Mouse (Mus musculus) thymus, adult 2 months (tissue): ENCODE measurements around the gene Slc16a10. TPM values are rescaled to one million over a fixed set of nuclear protein-coding genes. Genes with fewer than 3 reads are reported as not detected.

Source experiments
- DNase-seq: peaks from one replicate; pipeline ENCODE4 v3.0.0; 2021
- H3K27ac ChIP-seq: fragments of 200-500 bp; 2 replicates; pipeline ENCODE4 v1.5.1; 2012; ENCODE audit warnings: low read length, control low read depth; ENCODE audit not compliant: control insufficient read depth, insufficient read depth
- H3K27me3 ChIP-seq: fragments of 200-500 bp; 2 replicates; pipeline ENCODE4 v1.6.1; 2012; ENCODE audit warnings: mild to moderate bottlenecking, low read length, moderate library complexity, mixed read lengths; ENCODE audit not compliant: control insufficient read depth, insufficient read depth
- H3K36me3 ChIP-seq: fragments of 200-500 bp; 2 replicates; pipeline ENCODE4 v1.6.1; 2012; ENCODE audit warnings: mild to moderate bottlenecking, low read length, moderate library complexity; ENCODE audit not compliant: control insufficient read depth, insufficient read depth
- H3K4me1 ChIP-seq: fragments of 200-500 bp; replicated peaks from 2 replicates; pipeline ENCODE4 v1.6.1; 2012; ENCODE audit warnings: low read length; ENCODE audit not compliant: control insufficient read depth, insufficient read depth
- H3K4me3 ChIP-seq: fragments of 200-500 bp; 2 replicates; pipeline ENCODE4 v1.5.1; 2012; ENCODE audit warnings: mild to moderate bottlenecking, low read length, control low read depth, moderate library complexity; ENCODE audit not compliant: control insufficient read depth, insufficient read depth
- CTCF ChIP-seq: fragments of 200-500 bp; IDR thresholded peaks from 2 replicates; pipeline ENCODE4 v1.5.1; 2012; ENCODE audit warnings: mild to moderate bottlenecking, control low read depth, low read length, moderate library complexity, borderline replicate concordance; ENCODE audit not compliant: control insufficient read depth, poor library complexity, insufficient read depth; ENCODE audit errors: extremely low read depth
- POLR2A ChIP-seq: fragments of 200-500 bp; IDR thresholded peaks from 2 replicates; pipeline ENCODE4 v1.6.1; 2012; ENCODE audit warnings: mild to moderate bottlenecking, low read length, control low read depth, moderate library complexity; ENCODE audit not compliant: control insufficient read depth, poor library complexity, insufficient read depth; ENCODE audit errors: extremely low read depth
- WGBS: fragments of 180-500 bp; shearing (Covaris S2); methylation state at CpG from one replicate; pipeline ENCODE4 v1.1.7; 2018; 5-methylcytosine and 5-hydroxymethylcytosine counted together
- polyA plus RNA-seq: library from polyadenylated mRNA; depleted of rRNA; stranded (reverse); fragments of >200 nt; gene quantifications from 2 replicates; pipeline ENCODE4 v1.2.3, GENCODE M21; 2012

Slc16a10 gene
- polyA plus RNA-seq, 1 experiment = 45.4 TPM

- WGBS = 84% methylated on average over 5 of the region's 5 CpGs
- no peaks in the 10 kb centered on the region for H3K27me3 ChIP-seq
- TF ChIP-seq POLR2A = no peak
- TF ChIP-seq CTCF = no peak
- no peak for DNase-seq
- H3K36me3 ChIP-seq = no peaks in the 10 kb centered on the region
- no peak overlapping the region for H3K27ac ChIP-seq
- H3K4me1 ChIP-seq = peaks cover 5% of the 10 kb centered on the region; the same call in 1 of the 2 replicates
- H3K4me3 ChIP-seq = no peak overlapping the region
Measured at GRCm38 (mm10) chr10:40103790-40104189, 38.3 kb downstream of the Slc16a10 start.

DNA sequence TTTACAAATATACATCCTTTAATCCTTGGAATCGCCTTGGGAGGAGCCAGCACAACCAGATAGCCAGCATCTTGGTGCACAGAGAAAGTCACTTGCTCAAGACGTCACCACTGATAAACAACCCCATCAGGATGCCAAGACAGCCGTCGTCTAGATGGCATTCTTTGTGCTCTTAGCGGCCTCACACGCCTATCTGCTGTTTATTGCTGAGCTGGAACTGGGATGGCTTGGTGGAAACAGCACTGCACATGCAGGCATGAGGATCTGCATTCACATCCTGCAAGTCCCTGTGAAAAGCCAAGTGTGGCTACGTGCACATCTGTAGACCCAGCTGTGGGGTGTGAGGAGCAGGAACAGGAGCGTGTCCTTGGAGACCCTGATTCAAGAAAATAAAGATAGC, 39.1 kb downstream of the Slc16a10 start:
- 95% methylated on average over 8 of the region's 8 CpGs for WGBS
- Histone ChIP-seq H3K4me3 (no peak overlapping the region), H3K4me1 (peaks cover 5% of the 10 kb centered on the region; the same call in 1 of the 2 replicates), H3K27me3 (no peaks in the 10 kb centered on the region), H3K27ac (no peak overlapping the region), H3K36me3 (no peaks in the 10 kb centered on the region)
- TF ChIP-seq CTCF (no peak), POLR2A (no peak)
- no peak for DNase-seq

DNA sequence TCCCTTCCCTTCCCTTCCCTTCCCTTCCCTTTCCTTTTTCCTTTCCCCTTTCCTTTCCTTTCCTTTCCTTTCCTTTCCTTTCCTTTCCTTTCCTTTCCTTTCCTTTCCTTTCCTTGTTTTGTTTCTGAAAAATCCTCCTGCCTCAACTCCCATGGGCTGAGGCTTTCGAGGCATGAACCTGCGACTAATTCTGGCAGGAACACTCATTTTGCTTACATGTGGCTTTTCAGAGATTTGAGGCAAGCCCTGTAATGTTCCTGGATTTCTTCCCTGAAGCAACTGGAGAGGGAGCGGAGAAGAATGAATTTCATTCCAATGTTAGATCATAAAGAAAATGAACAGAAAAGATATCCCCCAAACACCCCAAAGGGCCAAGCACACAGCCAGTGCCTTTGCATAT, 39.9 kb downstream of the Slc16a10 start:
- Histone ChIP-seq H3K4me1 (peaks cover 5% of the 10 kb centered on the region; the same call in 1 of the 2 replicates), H3K4me3 (no peak overlapping the region), H3K36me3 (no peaks in the 10 kb centered on the region), H3K27me3 (no peaks in the 10 kb centered on the region), H3K27ac (no peak overlapping the region)
- TF ChIP-seq POLR2A (no peak), CTCF (no peak)
- no peak for DNase-seq
- WGBS = 92% methylated on average over 3 of the region's 3 CpGs

DNA sequence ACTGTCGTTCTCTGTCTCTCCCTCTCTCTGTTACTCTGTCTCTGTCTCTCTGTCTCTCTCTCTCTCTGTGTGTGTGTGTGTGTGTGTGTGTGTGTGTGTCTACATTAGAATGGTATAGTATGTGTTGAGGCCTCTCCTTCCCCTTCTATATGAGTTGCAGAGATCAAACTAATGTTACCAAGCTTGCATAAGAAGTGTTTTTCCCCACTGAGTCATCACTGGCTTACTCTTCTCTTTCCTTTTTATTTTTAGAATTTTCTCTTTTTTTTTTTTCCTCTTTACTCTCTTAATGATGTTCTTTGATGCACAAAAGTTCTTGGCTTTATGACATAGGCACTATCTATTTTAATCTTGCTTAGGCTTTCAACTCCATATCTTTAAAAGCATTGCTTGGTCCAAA, 43.6 kb downstream of the Slc16a10 start:
- no peaks in the 10 kb centered on the region for H3K27me3 ChIP-seq
- no peak for DNase-seq
- 97% methylated on average over 1 of the region's 1 CpGs for WGBS
- no peak overlapping the region for H3K4me3 ChIP-seq
- no peak overlapping the region for H3K27ac ChIP-seq
- no peaks in the 10 kb centered on the region for H3K4me1 ChIP-seq
- TF ChIP-seq CTCF (no peak), POLR2A (no peak)
- H3K36me3 ChIP-seq = no peaks in the 10 kb centered on the region

DNA sequence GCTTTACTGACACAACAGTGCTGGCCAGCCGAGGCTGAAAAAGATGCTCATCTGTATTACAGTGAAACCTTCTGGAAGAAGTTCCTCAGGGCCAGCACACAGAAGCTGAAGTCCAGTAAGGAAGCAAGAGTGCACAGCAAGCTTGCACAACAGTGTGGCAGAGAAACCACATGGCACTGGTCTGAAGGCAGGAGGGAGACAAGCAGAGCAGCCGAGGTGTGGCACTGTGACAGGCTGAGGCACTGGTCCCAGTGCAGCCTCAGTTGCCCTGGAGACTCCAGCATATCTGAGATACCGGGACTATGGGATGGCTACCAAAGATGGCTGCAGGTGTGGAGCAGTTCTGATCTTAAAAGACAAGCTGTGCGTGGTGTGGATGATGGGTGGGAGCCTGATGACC, 44.5 kb downstream of the Slc16a10 start:
- H3K27me3 ChIP-seq = no peaks in the 10 kb centered on the region
- no peak overlapping the region for H3K4me3 ChIP-seq
- no peaks in the 10 kb centered on the region for H3K36me3 ChIP-seq
- 85% methylated on average over 4 of the region's 4 CpGs for WGBS
- DNase-seq = no peak
- H3K27ac ChIP-seq = no peak overlapping the region
- TF ChIP-seq CTCF = no peak
- no peak for TF ChIP-seq POLR2A
- H3K4me1 ChIP-seq = no peaks in the 10 kb centered on the region

DNA sequence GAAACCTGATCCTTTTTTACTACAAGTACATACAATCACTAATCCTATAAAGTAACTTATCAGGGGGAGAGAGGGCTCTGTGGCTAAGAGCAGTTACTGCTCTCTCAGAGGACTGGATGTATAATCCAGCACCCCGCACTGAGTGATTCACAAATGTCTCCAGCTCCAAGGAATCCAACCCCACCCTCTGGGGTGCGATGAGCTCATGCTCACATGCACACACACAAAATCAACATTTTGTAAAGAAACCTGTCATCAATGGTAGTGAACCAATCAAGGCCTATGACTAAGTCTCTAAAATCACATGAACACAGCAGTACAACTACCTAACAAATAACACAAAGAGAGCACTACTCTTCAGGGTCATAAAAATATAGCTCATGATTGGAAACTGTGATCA, 47.3 kb downstream of the Slc16a10 start:
- WGBS = 100% methylated on average over 2 of the region's 2 CpGs
- Histone ChIP-seq H3K4me3 (no peak overlapping the region), H3K27me3 (no peaks in the 10 kb centered on the region), H3K4me1 (peaks cover 8% of the 10 kb centered on the region), H3K27ac (no peak overlapping the region), H3K36me3 (no peaks in the 10 kb centered on the region)
- TF ChIP-seq POLR2A = no peak
- no peak for TF ChIP-seq CTCF
- no peak for DNase-seq

DNA sequence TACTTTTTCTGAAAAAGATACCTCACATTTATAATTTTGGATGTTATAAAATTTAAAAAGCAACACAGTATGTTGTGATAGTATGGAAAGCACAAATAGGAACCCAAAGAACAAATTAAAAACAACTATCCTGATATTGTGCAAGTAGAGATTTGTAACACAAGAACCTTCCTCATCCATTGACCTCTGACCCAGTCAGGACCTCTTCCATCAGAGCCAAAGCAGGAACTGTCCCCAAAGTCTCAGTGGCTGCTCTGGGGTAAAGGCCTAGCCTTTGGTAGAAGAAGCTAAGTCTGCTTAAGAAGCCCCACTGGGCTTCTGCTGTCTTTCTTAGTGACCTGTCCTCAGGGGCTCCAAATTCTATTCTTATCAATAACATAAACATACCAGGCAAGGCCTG, 48.5 kb downstream of the Slc16a10 start:
- Histone ChIP-seq H3K4me1 (peaks cover 12% of the 10 kb centered on the region), H3K27ac (no peak overlapping the region), H3K36me3 (no peaks in the 10 kb centered on the region), H3K27me3 (no peaks in the 10 kb centered on the region), H3K4me3 (no peak overlapping the region)
- TF ChIP-seq POLR2A (no peak), CTCF (no peak)
- no peak for DNase-seq
